Comparison of ENCODE assay signal across 8 mouse cellular contexts in genomic region chr11:50026521-50027090, GRCm38 (mm10). TPM values are rescaled to one million over a fixed set of nuclear protein-coding genes. Genes with fewer than 3 reads are reported as not detected.
DNase-seq lines count a peak whose midpoint lies in the region; ATAC-seq and TF ChIP-seq lines count a peak whose summit lies in the region.

No protein-coding gene starts in this region.

- H3K27ac ChIP-seq in hindbrain, embryonic 13.5 days = no peak overlapping the region
- peak overlapping the region; percentile 87 for H3K27ac ChIP-seq in macrophage

- TF ChIP-seq CTCF in G1E (IDR thresholded peaks at IDR 0.05; ENCODE audit: low read depth, low read length) = no peak

- peak overlapping the region; percentile 80 for H3K4me2 ChIP-seq in hindbrain, embryonic 13.5 days

- WGBS in hindbrain, embryonic 13.5 days = 34% methylated on average over 3 of the region's 3 CpGs
- 2% methylated on average over 3 of the region's 3 CpGs for WGBS in macrophage (ENCODE audit: missing documents)

- H3K4me1 ChIP-seq in G1E (ENCODE audit: insufficient read depth, low read depth, low read length) = peaks cover 62% of the 10 kb centered on the region
- peaks cover 44% of the 10 kb centered on the region for H3K4me1 ChIP-seq in hindbrain, embryonic 13.5 days (replicated peaks)

- H3K36me3 ChIP-seq in G1E (replicated peaks) = peaks cover 10% of the 10 kb centered on the region
- no peaks in the 10 kb centered on the region for H3K36me3 ChIP-seq in hindbrain, embryonic 13.5 days
- no peaks in the 10 kb centered on the region for H3K36me3 ChIP-seq in macrophage (ENCODE audit: inconsistent target)

- no peak for DNase-seq in G1E (ENCODE audit: low spot score)
- no peak for DNase-seq in adrenal gland, adult 8-10 months
- no peak for DNase-seq in spleen, adult 12 weeks (ENCODE audit: low spot score)
- no peak for DNase-seq in retina, embryonic 14.5 days (ENCODE audit: low spot score)

- peak overlapping the region; percentile 95 for H3K4me3 ChIP-seq in G1E (ENCODE audit: low read depth, low read length)
- H3K4me3 ChIP-seq in hindbrain, embryonic 13.5 days = peak overlapping the region; percentile 95
- peak overlapping the region; percentile 63 for H3K4me3 ChIP-seq in macrophage (ENCODE audit: inconsistent target)

- peaks cover 61% of the 10 kb centered on the region for H3K79me2 ChIP-seq in macrophage (ENCODE audit: inconsistent target)

- no peak; the same call in 1 of the 2 replicates for ATAC-seq in G1E (ENCODE audit: extremely low read depth, insufficient number of reproducible peaks, low FRiP score, poor library complexity, severe bottlenecking)
- ATAC-seq in common myeloid progenitor, adult 5-6 weeks (replicated peaks; ENCODE audit: low read depth, poor library complexity, severe bottlenecking) = peak; percentile 71
- ATAC-seq in hindbrain, embryonic 13.5 days (ENCODE audit: low FRiP score) = no peak
- no peak for ATAC-seq in CD4-positive, CD25-positive, alpha-beta regulatory T cell, adult 4 months

- H3K27me3 ChIP-seq in G1E (ENCODE audit: insufficient read depth, low read length) = no peaks in the 10 kb centered on the region
- H3K27me3 ChIP-seq in hindbrain, embryonic 13.5 days = peaks cover 6% of the 10 kb centered on the region

- H3K9ac ChIP-seq in hindbrain, embryonic 13.5 days = peak overlapping the region; percentile 99

- no peaks in the 10 kb centered on the region for H3K9me3 ChIP-seq in G1E (replicated peaks)
- H3K9me3 ChIP-seq in hindbrain, embryonic 13.5 days = no peaks in the 10 kb centered on the region

RNA-seq across cellular contexts. Expression of gene Rnf130, which starts 1.5 kb away (rescaled TPM):
- 195 and 199 TPM in 2 replicates for total RNA-seq in G1E (2014; fragmentation: Nextera tagmentation)
- total RNA-seq in G1E (2017) = 225 and 240 TPM in 2 replicates
- 80.8 and 103 TPM in 2 replicates for polyA plus RNA-seq in G1E (2012)
- total RNA-seq in common myeloid progenitor, adult 5-6 weeks (2017) = 226 and 240 TPM in 2 replicates
- 60.3 and 63.6 TPM in 2 replicates for polyA plus RNA-seq in hindbrain, embryonic 13.5 days (2015; fragmentation: Nextera tagmentation; extraction: Ambion mirVana)
- total RNA-seq in macrophage (2018; cell fraction: chromatin; rRNA removed) = 10 to 100 TPM in 25 of 26 experiments, 1 to 10 TPM in 1; 8.6 to 73.4 (median 52.4) TPM
- 100 to 1,000 TPM; 215 to 303 (median 274) TPM for total RNA-seq in macrophage (2018; cell fraction: cytosol; rRNA removed)
- total RNA-seq in macrophage (2018; cell fraction: nucleus; rRNA removed) = 100 to 1,000 TPM in 18 of 26 experiments, 10 to 100 TPM in 8; 42.9 to 166 (median 120) TPM
- 245 to 360 TPM (median 267 TPM) in 3 replicates for polyA plus RNA-seq in macrophage (2018)
- 1 to 10 TPM; 2.5 to 5.7 TPM for polyA plus RNA-seq in CD4-positive, CD25-positive, alpha-beta regulatory T cell, adult 4 months (2017; shearing (Covaris generic))
- total RNA-seq in adrenal gland, adult 8-10 months (2022) = 100 to 1,000 TPM; 103 to 148 (median 134) TPM
